Mouse (Mus musculus): ENCODE measurements around the gene Dguok. TPM values are rescaled to one million over a fixed set of nuclear protein-coding genes. Genes with fewer than 3 reads are reported as not detected.

Dguok gene
- polyA plus RNA-seq, 1 experiment from 2014 or later, result 46.5 TPM

- H3K4me2 ChIP-seq, result peak overlapping the region; percentile 78
- H3K4me3 ChIP-seq, result peak overlapping the region; percentile 71; the same call in 1 of the 2 replicates
- no peaks in the 10 kb centered on the region for H3K9me3 ChIP-seq (replicated peaks)
- peak overlapping the region; percentile 81; the same call in 1 of the 2 replicates for H3K9ac ChIP-seq
- peaks cover 27% of the 10 kb centered on the region for H3K36me3 ChIP-seq
- peaks cover 93% of the 10 kb centered on the region for H3K4me1 ChIP-seq (replicated peaks)
- peak overlapping the region; percentile 95 for H3K27ac ChIP-seq (ENCODE audit: poor library complexity, severe bottlenecking)
- no peak for ATAC-seq (ENCODE audit: insufficient number of reproducible peaks, low FRiP score)
- WGBS, result 49% methylated on average over 3 of the region's 3 CpGs
- no peaks in the 10 kb centered on the region for H3K27me3 ChIP-seq (replicated peaks)
Observed at GRCm38 (mm10) chr6:83442639-83443038, 64.1 kb downstream of the Dguok start.

DNA sequence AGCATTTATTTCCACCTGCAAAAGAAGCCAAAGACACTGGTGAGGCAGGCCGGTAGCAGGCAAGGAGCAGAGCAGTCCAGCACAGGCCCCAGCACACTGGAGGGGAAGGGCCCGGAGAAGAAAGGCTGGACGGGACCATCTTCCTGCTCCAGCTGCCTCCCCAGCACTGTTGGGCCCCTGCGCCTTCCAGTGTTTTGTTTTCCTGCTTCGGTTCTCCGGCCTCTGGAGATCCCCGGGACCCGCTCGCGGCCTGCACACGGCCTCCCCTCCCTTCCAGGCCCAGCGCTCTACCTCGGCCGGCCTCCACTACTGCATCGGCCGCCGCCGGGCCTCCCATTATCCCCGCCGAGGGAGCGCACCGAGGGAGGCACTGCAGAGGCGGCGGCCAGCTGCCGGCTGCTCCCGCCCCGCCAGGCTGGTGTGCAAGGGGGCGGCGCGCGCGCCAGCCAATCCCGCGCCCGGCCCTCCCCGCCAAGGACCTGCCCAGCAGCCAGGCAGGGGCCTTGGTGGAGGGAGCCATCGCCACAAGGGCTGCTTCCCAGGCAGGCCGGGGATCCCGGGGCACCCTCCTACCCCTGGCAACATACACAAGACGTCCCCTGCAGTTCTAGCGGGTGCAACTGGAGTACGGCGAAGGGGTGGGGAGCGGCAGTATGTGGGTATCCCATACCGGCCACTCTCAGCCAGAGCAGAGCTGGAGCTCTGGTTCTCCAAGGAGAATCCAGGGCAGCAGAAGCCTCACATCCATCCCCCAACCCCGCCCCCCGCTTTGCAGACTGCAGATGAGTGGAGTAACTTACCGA lies 65.3 kb downstream of the Dguok start:
- Histone ChIP-seq H3K4me3 (peak overlapping the region; percentile 71), H3K4me2 (peak overlapping the region; percentile 78), H3K27ac (ENCODE audit: poor library complexity, severe bottlenecking) (peak overlapping the region; percentile 95), H3K9me3 (replicated peaks) (no peaks in the 10 kb centered on the region), H3K9ac (peak overlapping the region; percentile 81), H3K4me1 (replicated peaks) (peaks cover 88% of the 10 kb centered on the region), H3K36me3 (peaks cover 23% of the 10 kb centered on the region), H3K27me3 (replicated peaks) (no peaks in the 10 kb centered on the region)
- whole genome bisulfite sequencing, result under 1% methylated on average over 48 of the region's 48 CpGs
- ATAC-seq (ENCODE audit: insufficient number of reproducible peaks, low FRiP score), result peak; percentile 93

DNA sequence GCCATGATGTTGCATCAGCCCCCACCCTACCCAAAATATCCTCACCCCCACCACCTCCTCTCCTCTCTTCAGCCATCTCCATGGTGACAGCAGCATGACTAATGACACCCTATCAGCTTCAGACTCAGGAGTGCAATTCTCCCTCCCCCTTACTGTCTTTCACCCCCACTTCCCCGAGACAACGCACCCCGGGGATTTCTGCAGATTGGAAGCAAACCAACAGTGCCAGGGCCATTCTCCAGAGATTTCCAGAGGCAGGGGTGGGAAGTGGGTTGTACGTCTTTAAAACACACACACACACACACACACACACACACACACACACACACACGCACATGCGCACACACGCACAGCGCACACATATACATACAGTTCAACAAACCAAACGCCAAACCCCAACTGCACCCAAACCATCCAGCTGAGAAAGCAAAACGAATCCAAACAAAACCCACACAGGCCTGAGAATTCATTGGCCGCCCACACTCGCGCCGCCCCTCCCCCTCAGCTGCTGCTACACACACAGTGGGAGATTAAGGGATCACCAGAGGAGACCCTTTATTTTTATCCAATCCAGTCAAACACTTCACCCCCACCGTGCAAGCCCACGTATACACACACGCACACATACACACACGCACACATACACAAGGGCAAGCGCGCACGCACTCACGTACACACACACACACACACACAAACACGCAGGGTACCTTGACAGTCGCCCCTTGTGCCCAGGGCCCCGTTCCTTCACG lies 66.1 kb downstream of the Dguok start:
- H3K27ac ChIP-seq (ENCODE audit: poor library complexity, severe bottlenecking), result peak overlapping the region; percentile 95
- ATAC-seq (ENCODE audit: insufficient number of reproducible peaks, low FRiP score), result peak; percentile 20; the same call in 1 of the 2 replicates
- no peaks in the 10 kb centered on the region for H3K9me3 ChIP-seq (replicated peaks)
- peaks cover 88% of the 10 kb centered on the region for H3K4me1 ChIP-seq (replicated peaks)
- peak overlapping the region; percentile 71 for H3K4me3 ChIP-seq
- H3K36me3 ChIP-seq, result peaks cover 23% of the 10 kb centered on the region
- peak overlapping the region; percentile 81 for H3K9ac ChIP-seq
- 5% methylated on average over 26 of the region's 26 CpGs for WGBS
- H3K4me2 ChIP-seq, result peak overlapping the region; percentile 78
- no peaks in the 10 kb centered on the region for H3K27me3 ChIP-seq (replicated peaks)

DNA sequence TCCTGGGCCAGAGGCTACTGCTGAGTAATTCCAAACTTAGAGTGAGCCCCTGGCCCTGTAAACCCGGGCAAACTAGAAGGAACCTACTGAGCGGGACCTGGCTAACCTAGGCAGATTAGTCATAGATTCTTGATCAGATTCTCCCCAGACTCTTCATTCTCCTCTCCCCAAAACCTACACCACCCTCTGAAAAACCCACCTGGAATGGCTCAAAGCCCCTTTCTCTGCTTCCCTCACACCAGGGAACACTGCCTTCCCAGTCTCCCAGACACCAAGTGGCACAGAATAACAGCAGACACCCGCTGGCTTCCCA lies 66.6 kb downstream of the Dguok start:
- 36% methylated on average over 3 of the region's 3 CpGs for WGBS
- no peak for ATAC-seq (ENCODE audit: insufficient number of reproducible peaks, low FRiP score)
- Histone ChIP-seq H3K4me3 (peak overlapping the region; percentile 71), H3K27ac (ENCODE audit: poor library complexity, severe bottlenecking) (no peak overlapping the region), H3K36me3 (peaks cover 20% of the 10 kb centered on the region), H3K9me3 (replicated peaks) (no peaks in the 10 kb centered on the region), H3K4me1 (replicated peaks) (peaks cover 88% of the 10 kb centered on the region), H3K9ac (peak overlapping the region; percentile 81), H3K27me3 (replicated peaks) (no peaks in the 10 kb centered on the region), H3K4me2 (peak overlapping the region; percentile 78)

DNA sequence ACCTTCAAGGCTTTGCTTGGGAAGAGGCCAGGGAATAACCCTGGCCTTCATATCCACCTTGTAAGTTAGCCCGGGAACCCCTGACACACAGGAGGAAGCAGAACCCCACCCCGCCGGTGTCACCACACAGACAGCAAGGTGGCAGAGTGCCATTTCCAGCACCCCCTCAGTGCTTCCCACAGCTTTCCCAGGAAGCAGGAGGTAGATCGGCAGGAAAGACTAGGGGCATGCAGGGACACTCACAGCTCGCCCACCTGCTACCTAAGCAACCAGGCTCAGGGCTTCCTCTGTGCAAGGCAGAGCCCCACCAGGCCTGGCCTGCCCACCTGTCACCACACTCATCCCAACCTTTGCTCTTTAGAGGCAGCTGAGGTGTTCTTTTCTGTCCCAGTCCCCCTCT lies 67.0 kb downstream of the Dguok start:
- Histone ChIP-seq H3K4me1 (replicated peaks) (peaks cover 88% of the 10 kb centered on the region), H3K4me3 (peak overlapping the region; percentile 71), H3K27me3 (replicated peaks) (no peaks in the 10 kb centered on the region), H3K9ac (peak overlapping the region; percentile 81), H3K36me3 (peaks cover 20% of the 10 kb centered on the region), H3K4me2 (peak overlapping the region; percentile 78), H3K9me3 (replicated peaks) (no peaks in the 10 kb centered on the region), H3K27ac (ENCODE audit: poor library complexity, severe bottlenecking) (no peak overlapping the region)
- no peak for ATAC-seq (ENCODE audit: insufficient number of reproducible peaks, low FRiP score)
- WGBS, result 70% methylated on average over 5 of the region's 5 CpGs

- no peaks in the 10 kb centered on the region for H3K9me3 ChIP-seq (replicated peaks)
- peak overlapping the region; percentile 78 for H3K4me2 ChIP-seq
- H3K27ac ChIP-seq (ENCODE audit: poor library complexity, severe bottlenecking), result no peak overlapping the region
- no peaks in the 10 kb centered on the region for H3K27me3 ChIP-seq (replicated peaks)
- peaks cover 19% of the 10 kb centered on the region for H3K36me3 ChIP-seq
- H3K4me3 ChIP-seq, result no peak overlapping the region
- H3K9ac ChIP-seq, result peak overlapping the region; percentile 81; the same call in 1 of the 2 replicates
- H3K4me1 ChIP-seq (replicated peaks), result peaks cover 86% of the 10 kb centered on the region
- ATAC-seq (ENCODE audit: insufficient number of reproducible peaks, low FRiP score), result no peak
- 89% methylated on average over 13 of the region's 13 CpGs for WGBS
Observed at GRCm38 (mm10) chr6:83439119-83439767, 67.5 kb downstream of the Dguok start.

GRCm38 (mm10) chr6:83438584-83438983 lies 68.2 kb downstream of the Dguok start:
- no peak overlapping the region for H3K4me3 ChIP-seq
- H3K27me3 ChIP-seq (replicated peaks), result no peaks in the 10 kb centered on the region
- WGBS, result 82% methylated on average over 3 of the region's 3 CpGs
- peaks cover 85% of the 10 kb centered on the region for H3K4me1 ChIP-seq (replicated peaks)
- no peaks in the 10 kb centered on the region for H3K9me3 ChIP-seq (replicated peaks)
- H3K9ac ChIP-seq, result no peak overlapping the region
- H3K4me2 ChIP-seq, result no peak overlapping the region
- no peak overlapping the region for H3K27ac ChIP-seq (ENCODE audit: poor library complexity, severe bottlenecking)
- ATAC-seq (ENCODE audit: insufficient number of reproducible peaks, low FRiP score), result no peak
- H3K36me3 ChIP-seq, result peaks cover 21% of the 10 kb centered on the region

- no peak overlapping the region for H3K9ac ChIP-seq
- no peak overlapping the region for H3K27ac ChIP-seq (ENCODE audit: poor library complexity, severe bottlenecking)
- H3K9me3 ChIP-seq (replicated peaks), result no peaks in the 10 kb centered on the region
- H3K4me3 ChIP-seq, result no peak overlapping the region
- peaks cover 80% of the 10 kb centered on the region for H3K4me1 ChIP-seq (replicated peaks)
- ATAC-seq (ENCODE audit: insufficient number of reproducible peaks, low FRiP score), result no peak
- H3K27me3 ChIP-seq (replicated peaks), result no peaks in the 10 kb centered on the region
- 69% methylated on average over 3 of the region's 3 CpGs for WGBS
- H3K36me3 ChIP-seq, result peaks cover 24% of the 10 kb centered on the region
- H3K4me2 ChIP-seq, result no peak overlapping the region
Observed at GRCm38 (mm10) chr6:83437802-83438201, 69.0 kb downstream of the Dguok start.

- Histone ChIP-seq H3K36me3 (peaks cover 24% of the 10 kb centered on the region), H3K4me1 (replicated peaks) (peaks cover 75% of the 10 kb centered on the region), H3K4me2 (no peak overlapping the region), H3K4me3 (no peak overlapping the region), H3K27me3 (replicated peaks) (no peaks in the 10 kb centered on the region), H3K9me3 (replicated peaks) (no peaks in the 10 kb centered on the region), H3K27ac (ENCODE audit: poor library complexity, severe bottlenecking) (no peak overlapping the region), H3K9ac (no peak overlapping the region)
- no peak for ATAC-seq (ENCODE audit: insufficient number of reproducible peaks, low FRiP score)
- WGBS, result 91% methylated on average over 3 of the region's 3 CpGs
Observed at GRCm38 (mm10) chr6:83437225-83437624, 69.5 kb downstream of the Dguok start.

GRCm38 (mm10) chr6:83436547-83436946 lies 70.2 kb downstream of the Dguok start:
- peaks cover 73% of the 10 kb centered on the region for H3K4me1 ChIP-seq (replicated peaks)
- H3K9ac ChIP-seq, result no peak overlapping the region
- ATAC-seq (ENCODE audit: insufficient number of reproducible peaks, low FRiP score), result no peak
- H3K27me3 ChIP-seq (replicated peaks), result no peaks in the 10 kb centered on the region
- no peak overlapping the region for H3K4me3 ChIP-seq
- H3K4me2 ChIP-seq, result no peak overlapping the region
- no peaks in the 10 kb centered on the region for H3K9me3 ChIP-seq (replicated peaks)
- 77% methylated on average over 4 of the region's 4 CpGs for WGBS
- H3K36me3 ChIP-seq, result peaks cover 24% of the 10 kb centered on the region
- no peak overlapping the region for H3K27ac ChIP-seq (ENCODE audit: poor library complexity, severe bottlenecking)

GRCm38 (mm10) chr6:83435174-83435573 lies 71.6 kb downstream of the Dguok start:
- no peak for ATAC-seq (ENCODE audit: insufficient number of reproducible peaks, low FRiP score)
- no peak overlapping the region for H3K9ac ChIP-seq
- H3K4me3 ChIP-seq, result no peak overlapping the region
- H3K27me3 ChIP-seq (replicated peaks), result no peaks in the 10 kb centered on the region
- H3K9me3 ChIP-seq (replicated peaks), result no peaks in the 10 kb centered on the region
- no peak overlapping the region for H3K4me2 ChIP-seq
- no peak overlapping the region for H3K27ac ChIP-seq (ENCODE audit: poor library complexity, severe bottlenecking)
- H3K4me1 ChIP-seq (replicated peaks), result peaks cover 69% of the 10 kb centered on the region
- 55% methylated on average over 5 of the region's 5 CpGs for WGBS
- H3K36me3 ChIP-seq, result peaks cover 26% of the 10 kb centered on the region

Data from heart, embryonic 12.5 days (tissue).